19 mouse cellular contexts compared by ENCODE assay signal in genomic region chr13:45911848-45912247, GRCm38 (mm10). TPM values are rescaled to one million over a fixed set of nuclear protein-coding genes. Genes with fewer than 3 reads are reported as not detected.
DNase-seq lines count a peak whose midpoint lies in the region; ATAC-seq and TF ChIP-seq lines count a peak whose summit lies in the region.
"Had no signal": no experiment of that assay in that cellular context is flagged by ENCODE, and none has a peak within 500 bp of the region (broad histone marks: within the 10 kb centered on the region; RNA-seq: fewer than 3 reads in every experiment).

No protein-coding gene starts in this region.

- no peak overlapping the region for H3K4me3 ChIP-seq in MEL (ENCODE audit: control insufficient read depth in 1 of 2, insufficient read depth in 1 of 2, low read depth in 2 of 2, low read length in 2 of 2)
- H3K4me3 ChIP-seq: hindbrain, embryonic 15.5 days; kidney, embryonic 15.5 days; neural tube, embryonic 12.5 days; stomach, embryonic 15.5 days had no signal

- ATAC-seq in granulocyte monocyte progenitor cell, adult 5-6 weeks (replicated peaks; ENCODE audit: poor library complexity, severe bottlenecking): peak; percentile 82
- ATAC-seq: activated CD4-positive, CD25-positive, alpha-beta regulatory T cell, adult 4 months; CD4-positive, CD25-positive, alpha-beta regulatory T cell, adult 4 months; forebrain, postnatal 0 days; intestine, embryonic 16.5 days had no signal

- TF ChIP-seq EP300 in MEL (IDR thresholded peaks at IDR 0.05; ENCODE audit: low read depth in 1 of 2, low read length in 2 of 2): no peak

- intact Hi-C loops in left cerebral cortex, postnatal 36 days (cut with DNase I): no loop called here

- peaks cover 0 to 28% of the 10 kb centered on the region in 2 experiments; a peak in 2 of 4 replicates for H3K36me3 ChIP-seq in MEL (ENCODE audit: control insufficient read depth in 1 of 2, insufficient read depth in 2 of 2, low read length in 2 of 2)
- H3K36me3 ChIP-seq: hindbrain, embryonic 15.5 days; kidney, embryonic 15.5 days; neural tube, embryonic 12.5 days; stomach, embryonic 15.5 days had no signal

- peak; percentile 16 for DNase-seq in retina, postnatal 1 day
- no peak for DNase-seq in retina, embryonic 14.5 days (ENCODE audit: low spot score)
- DNase-seq in MEL (ENCODE audit: low read depth, low spot score): peak; percentile 84
- DNase-seq in telencephalon, adult 2 months (ENCODE audit: low read depth, low spot score): peak; percentile 53
- DNase-seq in left cerebral cortex, adult 9 months (ENCODE audit: low spot score in 2 of 2): no peak
- no peak for DNase-seq in left cerebral cortex, postnatal 36 days (ENCODE audit: low spot score in 2 of 2)
- DNase-seq: cerebellum, adult 8-10 months; forebrain, postnatal 0 days; gastrocnemius, postnatal 10 days; left cerebral cortex, postnatal 4 days; lung, embryonic 14.5 days had no signal

- TF ChIP-seq CTCF in MEL (IDR thresholded peaks at IDR 0.05 in 2 of 3, conservative IDR thresholded peaks at IDR 0.05 in 1 of 3; ENCODE audit: control insufficient read depth in 1 of 3, insufficient read depth in 1 of 3, low read depth in 2 of 3, low read length in 3 of 3, poor library complexity in 1 of 3, severe bottlenecking in 1 of 3): no peak

- peak overlapping the region; percentile 52 for H3K27ac ChIP-seq in MEL (ENCODE audit: control insufficient read depth, low read depth, low read length)
- H3K27ac ChIP-seq: hindbrain, embryonic 15.5 days; kidney, embryonic 15.5 days; neural tube, embryonic 12.5 days; stomach, embryonic 15.5 days had no signal

- H3K9ac ChIP-seq in MEL (ENCODE audit: control insufficient read depth, low read depth, low read length, poor library complexity, severe bottlenecking): peak overlapping the region; percentile 39
- H3K9ac ChIP-seq: forebrain, postnatal 0 days; hindbrain, embryonic 15.5 days; kidney, embryonic 15.5 days; lung, embryonic 14.5 days; neural tube, embryonic 12.5 days; stomach, embryonic 15.5 days had no signal

- H3K4me1 ChIP-seq in MEL (ENCODE audit: control insufficient read depth in 1 of 2, insufficient read depth in 2 of 2, low read length in 2 of 2): peaks cover 2 to 38% of the 10 kb centered on the region in 2 experiments; a peak in 3 of 4 replicates
- H3K4me1 ChIP-seq: neural tube, embryonic 12.5 days had no signal

- no peaks in the 10 kb centered on the region for H3K27me3 ChIP-seq in MEL (ENCODE audit: control insufficient read depth in 1 of 2, insufficient read depth in 2 of 2, low read length in 2 of 2)
- H3K27me3 ChIP-seq: hindbrain, embryonic 15.5 days; kidney, embryonic 15.5 days; neural tube, embryonic 12.5 days; stomach, embryonic 15.5 days had no signal

- TF ChIP-seq POLR2A in MEL (IDR thresholded peaks at IDR 0.05; ENCODE audit: control insufficient read depth in 1 of 2, insufficient read depth in 1 of 2, low read depth in 1 of 2, low read length in 2 of 2, poor library complexity in 1 of 2): no peak

- TF ChIP-seq RAD21 in MEL (IDR thresholded peaks at IDR 0.05; ENCODE audit: low read depth, low read length): no peak

- H3K79me2 ChIP-seq in MEL (ENCODE audit: control insufficient read depth, insufficient read depth, low read length, poor library complexity): no peaks in the 10 kb centered on the region

- H3K9me3 ChIP-seq in MEL (replicated peaks; ENCODE audit: insufficient read depth, low read length): no peaks in the 10 kb centered on the region
- H3K9me3 ChIP-seq: hindbrain, embryonic 15.5 days; kidney, embryonic 15.5 days; neural tube, embryonic 12.5 days; stomach, embryonic 15.5 days had no signal

TF ChIP-seq in MEL, 35 proteins besides CTCF, POLR2A, EP300 and RAD21:
- TF ChIP-seq MYC (IDR thresholded peaks at IDR 0.05; ENCODE audit: low read depth, low read length): peak; percentile 77
- TF ChIP-seq ZNF384 (IDR thresholded peaks at IDR 0.05; ENCODE audit: low read depth, low read length): no peak
- TF ChIP-seq JUND (IDR thresholded peaks at IDR 0.05; ENCODE audit: low read depth, low read length): peak; percentile 81; the same call in 1 of the 2 replicates
- TF ChIP-seq CHD2 (IDR thresholded peaks at IDR 0.05; ENCODE audit: low read length): no peak
- TF ChIP-seq SIN3A (IDR thresholded peaks at IDR 0.05; ENCODE audit: low read length): no peak
- no peak for TF ChIP-seq USF2 (IDR thresholded peaks at IDR 0.05; ENCODE audit: borderline replicate concordance in 1 of 2, insufficient read depth in 1 of 2, low read depth in 1 of 2, low read length in 2 of 2)
TF ChIP-seq in MEL: peak in this region for 2.

RNA-seq across cellular contexts. Expression of gene Atxn1, which starts 53.0 kb away (rescaled TPM):
- 0.39 and 0.98 TPM in 2 replicates for total RNA-seq in MEL (2012; rRNA removed)
- polyA plus RNA-seq in MEL (2012; ENCODE audit: insufficient read depth in 1 of 2, insufficient read length in 2 of 2, low read depth in 1 of 2, low replicate concordance in 2 of 2, missing spikeins in 1 of 2): 1 to 10 TPM in 1 of 2 experiments, not detected in 1; 1.1 TPM
- total RNA-seq in granulocyte monocyte progenitor cell, adult 5-6 weeks (2014; fragmentation: Nextera tagmentation): 26.9 and 35.7 TPM in 2 replicates
- total RNA-seq in granulocyte monocyte progenitor cell, adult 5-6 weeks (2017): 6.0 and 11.9 TPM in 2 replicates
- 100 to 1,000 TPM; 156 to 184 TPM for total RNA-seq in left cerebral cortex, postnatal 36 days (2021)

Comparison
In these comparisons a context has a peak if more than half of its experiments do, and no peak if none do; other contexts are left out.
1. DNase-seq: peak in retina, postnatal 1 day (single experiment), MEL (single experiment) and telencephalon, adult 2 months (single experiment); none in retina, embryonic 14.5 days (single experiment), left cerebral cortex, adult 9 months (0 of 2) and left cerebral cortex, postnatal 36 days (0 of 2).